ENCODE assay signal across 10 mouse cellular contexts in the genomic region with DNA sequence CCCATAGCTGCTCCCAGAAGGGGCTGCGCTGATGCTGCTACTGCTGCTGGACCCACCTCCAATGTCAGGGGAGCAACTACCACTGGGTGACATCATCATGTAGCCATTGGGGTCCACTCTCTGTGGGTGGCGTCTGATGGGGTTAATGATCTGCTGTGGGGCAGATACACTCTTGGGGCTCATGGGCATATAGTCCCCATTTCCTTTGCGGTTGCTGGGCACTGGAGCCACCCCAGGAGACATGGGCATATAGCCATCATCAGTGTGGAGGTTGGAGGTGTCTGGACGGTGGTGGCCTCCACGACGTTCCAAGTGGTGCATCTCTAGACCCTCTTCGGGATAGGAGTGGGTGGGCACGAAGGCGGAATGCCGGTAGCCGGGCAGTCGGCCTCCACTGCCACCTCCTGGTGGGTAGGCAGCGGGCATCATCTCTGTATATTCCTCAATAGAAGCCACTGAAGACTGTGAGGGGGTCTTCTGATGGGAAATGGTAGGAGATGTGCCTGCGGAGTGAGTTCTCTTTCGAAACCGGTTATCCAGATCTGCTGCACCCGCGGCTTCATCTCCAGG. TPM values are rescaled to one million over a fixed set of nuclear protein-coding genes. Genes with fewer than 3 reads are reported as not detected.
A peak's percentile ranks its signal among the peaks of the same experiment; 100 is the strongest.
DNase-seq lines count a peak whose midpoint lies in the region; ATAC-seq and TF ChIP-seq lines count a peak whose summit lies in the region.
"Had no signal": no experiment of that assay in that cellular context is flagged by ENCODE, and none has a peak within 500 bp of the region (broad histone marks: within the 10 kb centered on the region; RNA-seq: fewer than 3 reads in every experiment).

No protein-coding gene starts in this region.

- H3K9me3 ChIP-seq in forebrain, embryonic 16.5 days (ENCODE audit: control insufficient read depth, low read length): no peaks in the 10 kb centered on the region
- H3K9me3 ChIP-seq in intestine, embryonic 15.5 days: no peaks in the 10 kb centered on the region
- no peaks in the 10 kb centered on the region for H3K9me3 ChIP-seq in midbrain, embryonic 16.5 days (replicated peaks; ENCODE audit: control insufficient read depth, low read length, poor library complexity, severe bottlenecking)
- H3K9me3 ChIP-seq: liver, embryonic 15.5 days had no signal

- H3K36me3 ChIP-seq in C2C12 (ENCODE audit: control insufficient read depth, insufficient read depth): peaks cover 28% of the 10 kb centered on the region
- H3K36me3 ChIP-seq in forebrain, embryonic 16.5 days (ENCODE audit: control insufficient read depth, insufficient read depth): no peaks in the 10 kb centered on the region
- H3K36me3 ChIP-seq in intestine, embryonic 15.5 days: no peaks in the 10 kb centered on the region
- H3K36me3 ChIP-seq in midbrain, embryonic 16.5 days (ENCODE audit: control insufficient read depth, insufficient read depth, low read length): peaks cover 5% of the 10 kb centered on the region

- no peak overlapping the region for H3K27ac ChIP-seq in forebrain, embryonic 16.5 days (ENCODE audit: low read length)
- H3K27ac ChIP-seq in intestine, embryonic 15.5 days: no peak overlapping the region
- no peak overlapping the region for H3K27ac ChIP-seq in midbrain, embryonic 16.5 days (ENCODE audit: low read length)
- H3K27ac ChIP-seq: liver, embryonic 15.5 days had no signal

- ATAC-seq in cerebellum, adult (ENCODE audit: insufficient number of reproducible peaks, low FRiP score, low TSS enrichment): no peak
- no peak for ATAC-seq in forebrain, embryonic 16.5 days
- no peak for ATAC-seq in intestine, embryonic 15.5 days
- ATAC-seq in midbrain, embryonic 16.5 days: no peak

- WGBS in forebrain, embryonic 16.5 days: 87% methylated on average over 18 of the region's 18 CpGs
- WGBS in intestine, embryonic 15.5 days: 98% methylated on average over 18 of the region's 18 CpGs
- 97% methylated on average over 18 of the region's 18 CpGs for WGBS in midbrain, embryonic 16.5 days

- peaks cover 72% of the 10 kb centered on the region for H3K79me2 ChIP-seq in C2C12 (ENCODE audit: control insufficient read depth, insufficient read depth)

- peak overlapping the region; percentile 74 for H3K4me3 ChIP-seq in C2C12 (ENCODE audit: insufficient read depth, poor library complexity, severe bottlenecking)
- H3K4me3 ChIP-seq in forebrain, embryonic 16.5 days (replicated peaks; ENCODE audit: low read length): peak overlapping the region; percentile 89
- no peak overlapping the region for H3K4me3 ChIP-seq in intestine, embryonic 15.5 days (replicated peaks)
- no peak overlapping the region for H3K4me3 ChIP-seq in midbrain, embryonic 16.5 days (ENCODE audit: low read depth, low read length)

- peak overlapping the region; percentile 85 for H3K4me2 ChIP-seq in forebrain, embryonic 16.5 days (ENCODE audit: low read length)
- H3K4me2 ChIP-seq in intestine, embryonic 15.5 days (replicated peaks): peak overlapping the region; percentile 93
- peak overlapping the region; percentile 89; the same call in 1 of the 2 replicates for H3K4me2 ChIP-seq in midbrain, embryonic 16.5 days (ENCODE audit: low read length)

- no peak overlapping the region for H3K9ac ChIP-seq in forebrain, embryonic 16.5 days (replicated peaks; ENCODE audit: low read depth, low read length)
- H3K9ac ChIP-seq in intestine, embryonic 15.5 days: no peak overlapping the region
- no peak overlapping the region; the same call in 1 of the 2 replicates for H3K9ac ChIP-seq in midbrain, embryonic 16.5 days (ENCODE audit: low read depth, low read length)
- H3K9ac ChIP-seq: liver, embryonic 15.5 days had no signal

- DNase-seq in cerebellum, adult 9-10 months: peak; percentile 44
- no peak for DNase-seq in urinary bladder, postnatal 14 days (ENCODE audit: low spot score)
- no peak for DNase-seq in spleen, adult 18-20 months

- H3K4me1 ChIP-seq in forebrain, embryonic 16.5 days (replicated peaks; ENCODE audit: control insufficient read depth, insufficient read depth, low read length): peaks cover 62% of the 10 kb centered on the region
- peaks cover 40% of the 10 kb centered on the region for H3K4me1 ChIP-seq in intestine, embryonic 15.5 days (replicated peaks)
- H3K4me1 ChIP-seq in midbrain, embryonic 16.5 days (ENCODE audit: control insufficient read depth, insufficient read depth, low read length): peaks cover 48% of the 10 kb centered on the region

- H3ac ChIP-seq in C2C12 (ENCODE audit: control insufficient read depth, insufficient read length, low read depth): peak overlapping the region; percentile 83

- H3K79me3 ChIP-seq in C2C12 (ENCODE audit: low read depth): peaks cover 68% of the 10 kb centered on the region

- no peaks in the 10 kb centered on the region for H3K27me3 ChIP-seq in C2C12 (ENCODE audit: control insufficient read depth, insufficient read depth, insufficient read length)
- no peaks in the 10 kb centered on the region for H3K27me3 ChIP-seq in forebrain, embryonic 16.5 days (replicated peaks; ENCODE audit: control insufficient read depth, insufficient read depth, low read length)
- H3K27me3 ChIP-seq in intestine, embryonic 15.5 days (replicated peaks): 0 out of 2 replicates have a peak, but pooled peaks cover 8% of the 10 kb centered on the region
- no peaks in the 10 kb centered on the region for H3K27me3 ChIP-seq in midbrain, embryonic 16.5 days (ENCODE audit: control insufficient read depth, insufficient read depth, low read depth, low read length)
- H3K27me3 ChIP-seq: CH12.LX had no signal

- TF ChIP-seq CTCF in C2C12 (IDR thresholded peaks at IDR 0.05; ENCODE audit: control insufficient read depth, insufficient read depth, insufficient read length): peak; percentile 81

TF ChIP-seq in C2C12, 6 proteins besides CTCF, POLR2A, EP300 and RAD21:
- no peak for TF ChIP-seq USF1 (IDR thresholded peaks at IDR 0.05; ENCODE audit: low read depth)
- no peak for TF ChIP-seq MYOD1 (IDR thresholded peaks at IDR 0.05; ENCODE audit: control insufficient read depth, insufficient read length, low read depth)
- no peak for TF ChIP-seq CEBPB (IDR thresholded peaks at IDR 0.05; ENCODE audit: low read depth)
- no peak for TF ChIP-seq MYOG (IDR thresholded peaks at IDR 0.05; ENCODE audit: control insufficient read depth, extremely low read depth, insufficient read length)
- TF ChIP-seq MAX (IDR thresholded peaks at IDR 0.05): no peak
- no peak for TF ChIP-seq FOSL1 (IDR thresholded peaks at IDR 0.05; ENCODE audit: insufficient read depth, low read length, poor library complexity, severe bottlenecking)

RNA-seq across cellular contexts. Expression of a gene that starts 2.7 kb away (rescaled TPM):
- 4.6 TPM for polyA plus RNA-seq in C2C12 (2012; fragmentation: generic; extraction: Trizol)
- 9.2 and 11.0 TPM in 2 replicates for polyA plus RNA-seq in forebrain, embryonic 16.5 days (2015; fragmentation: Nextera tagmentation; extraction: Ambion mirVana)
- 2.7 and 3.3 TPM in 2 replicates for polyA plus RNA-seq in intestine, embryonic 15.5 days (2015; fragmentation: Nextera tagmentation; extraction: Ambion mirVana)
- polyA plus RNA-seq in midbrain, embryonic 16.5 days (2015; fragmentation: Nextera tagmentation; extraction: Ambion mirVana): 7.9 and 8.9 TPM in 2 replicates

RNA-seq across cellular contexts. Expression of a gene that starts 27.7 kb away (rescaled TPM):
- polyA plus RNA-seq in C2C12 (2012; fragmentation: generic; extraction: Trizol): 12.6 TPM
- 4.6 and 5.8 TPM in 2 replicates for polyA plus RNA-seq in forebrain, embryonic 16.5 days (2015; fragmentation: Nextera tagmentation; extraction: Ambion mirVana)
- polyA plus RNA-seq in intestine, embryonic 15.5 days (2015; fragmentation: Nextera tagmentation; extraction: Ambion mirVana): 9.8 and 10.2 TPM in 2 replicates
- 3.8 and 4.5 TPM in 2 replicates for polyA plus RNA-seq in midbrain, embryonic 16.5 days (2015; fragmentation: Nextera tagmentation; extraction: Ambion mirVana)

RNA-seq across cellular contexts. Expression of a gene that starts 55.6 kb away (rescaled TPM):
- polyA plus RNA-seq in C2C12 (2012; fragmentation: generic; extraction: Trizol): 3.8 TPM
- 30.1 and 34.5 TPM in 2 replicates for polyA plus RNA-seq in forebrain, embryonic 16.5 days (2015; fragmentation: Nextera tagmentation; extraction: Ambion mirVana)
- polyA plus RNA-seq in intestine, embryonic 15.5 days (2015; fragmentation: Nextera tagmentation; extraction: Ambion mirVana): 8.6 and 9.2 TPM in 2 replicates
- polyA plus RNA-seq in midbrain, embryonic 16.5 days (2015; fragmentation: Nextera tagmentation; extraction: Ambion mirVana): 24.8 and 26.0 TPM in 2 replicates

Comparison
In these comparisons a context has a peak if more than half of its experiments do, and no peak if none do; other contexts are left out.
1. H3K4me3 ChIP-seq: peak in C2C12 (single experiment) and forebrain, embryonic 16.5 days (single experiment); none in intestine, embryonic 15.5 days (single experiment) and midbrain, embryonic 16.5 days (single experiment).
2. Peak in every context shown above with its lines, with median percentiles within 50 percentile points of each other: H3K4me2 ChIP-seq.